10 mouse cellular contexts compared by ENCODE assay signal in genomic region chr7:98141206-98141605, GRCm38 (mm10). TPM values are rescaled to one million over a fixed set of nuclear protein-coding genes. Genes with fewer than 3 reads are reported as not detected.
DNase-seq lines count a peak whose midpoint lies in the region; ATAC-seq and TF ChIP-seq lines count a peak whose summit lies in the region.
"Had no signal": no experiment of that assay in that cellular context is flagged by ENCODE, and none has a peak within 500 bp of the region (broad histone marks: within the 10 kb centered on the region; RNA-seq: fewer than 3 reads in every experiment).

No protein-coding gene starts in this region.

- TF ChIP-seq CTCF in stomach, postnatal 0 days (IDR thresholded peaks at IDR 0.05; ENCODE audit: low read depth) = peak; percentile 62

- H3K9ac ChIP-seq in forebrain, embryonic 11.5 days (ENCODE audit: low read length) = no peak overlapping the region
- H3K9ac ChIP-seq in forebrain, embryonic 13.5 days = no peak overlapping the region
- H3K9ac ChIP-seq in stomach, postnatal 0 days (ENCODE audit: low read length) = no peak overlapping the region

- H3K4me1 ChIP-seq in forebrain, embryonic 11.5 days (replicated peaks; ENCODE audit: control insufficient read depth, insufficient read depth, low read length) = no peaks in the 10 kb centered on the region
- 0 out of 2 replicates have a peak, but pooled peaks cover 14% of the 10 kb centered on the region for H3K4me1 ChIP-seq in forebrain, embryonic 13.5 days
- peaks cover 3% of the 10 kb centered on the region; the same call in 1 of the 2 replicates for H3K4me1 ChIP-seq in stomach, postnatal 0 days (replicated peaks; ENCODE audit: control insufficient read depth, insufficient read depth)

- no peaks in the 10 kb centered on the region for H3K36me3 ChIP-seq in forebrain, embryonic 11.5 days (ENCODE audit: control insufficient read depth, insufficient read depth, low read length)
- no peaks in the 10 kb centered on the region; the same call in 1 of the 2 replicates for H3K36me3 ChIP-seq in forebrain, embryonic 13.5 days (ENCODE audit: poor library complexity, severe bottlenecking)
- H3K36me3 ChIP-seq in stomach, postnatal 0 days (ENCODE audit: control insufficient read depth, insufficient read depth, low read length) = no peaks in the 10 kb centered on the region

- H3K9me3 ChIP-seq in forebrain, embryonic 11.5 days (ENCODE audit: control insufficient read depth, low read length) = no peaks in the 10 kb centered on the region
- no peaks in the 10 kb centered on the region for H3K9me3 ChIP-seq in forebrain, embryonic 13.5 days (replicated peaks)
- H3K9me3 ChIP-seq in stomach, postnatal 0 days (ENCODE audit: control insufficient read depth, low read length) = no peaks in the 10 kb centered on the region
- H3K9me3 ChIP-seq: megakaryocyte, embryonic 14.5 days had no signal

- H3K4me3 ChIP-seq in forebrain, embryonic 11.5 days (ENCODE audit: low read depth, low read length) = no peak overlapping the region
- H3K4me3 ChIP-seq in forebrain, embryonic 13.5 days = no peak overlapping the region
- no peak overlapping the region for H3K4me3 ChIP-seq in stomach, postnatal 0 days (ENCODE audit: low read depth, low read length)
- H3K4me3 ChIP-seq: erythroblast, embryonic 14.5 days had no signal

- peak; percentile 70 for DNase-seq in forebrain, embryonic 11.5 days (ENCODE audit: low spot score)
- DNase-seq in testis, postnatal 10 days (ENCODE audit: low spot score) = peak; percentile 80
- no peak for DNase-seq in testis, postnatal 14 days (ENCODE audit: low spot score)
- DNase-seq in liver = peak; percentile 63
- peak; percentile 70 for DNase-seq in stomach, postnatal 0 days (ENCODE audit: low spot score)
- DNase-seq in left cerebral cortex, adult 18-20 months (ENCODE audit: low spot score in 2 of 2) = no peak
- DNase-seq in cerebellum, adult 9-11 months = no peak

- WGBS in forebrain, embryonic 11.5 days = 60% methylated on average over 3 of the region's 3 CpGs
- 48% methylated on average over 3 of the region's 3 CpGs for WGBS in forebrain, embryonic 13.5 days
- 54% methylated on average over 3 of the region's 3 CpGs for WGBS in stomach, postnatal 0 days

- TF ChIP-seq EP300 in stomach, postnatal 0 days (optimal IDR thresholded peaks at IDR 0.05) = no peak

- H3K27ac ChIP-seq in forebrain, embryonic 11.5 days (ENCODE audit: low read depth, low read length) = no peak overlapping the region
- no peak overlapping the region for H3K27ac ChIP-seq in forebrain, embryonic 13.5 days
- H3K27ac ChIP-seq in stomach, postnatal 0 days (replicated peaks) = no peak overlapping the region

- H3K27me3 ChIP-seq in forebrain, embryonic 11.5 days (ENCODE audit: control insufficient read depth, insufficient read depth, low read length) = no peaks in the 10 kb centered on the region
- 0 out of 2 replicates have a peak, but pooled peaks cover 2% of the 10 kb centered on the region for H3K27me3 ChIP-seq in forebrain, embryonic 13.5 days
- H3K27me3 ChIP-seq in stomach, postnatal 0 days (ENCODE audit: control insufficient read depth, insufficient read depth, low read length) = no peaks in the 10 kb centered on the region

- H3K4me2 ChIP-seq in forebrain, embryonic 11.5 days (ENCODE audit: low read depth, low read length, severe bottlenecking) = no peak overlapping the region
- H3K4me2 ChIP-seq in forebrain, embryonic 13.5 days = no peak overlapping the region
- H3K4me2 ChIP-seq in stomach, postnatal 0 days (replicated peaks; ENCODE audit: low read depth) = no peak overlapping the region

- no peak for ATAC-seq in forebrain, embryonic 11.5 days (replicated peaks; ENCODE audit: low FRiP score)
- ATAC-seq in forebrain, embryonic 13.5 days = no peak
- ATAC-seq in stomach, postnatal 0 days (ENCODE audit: low FRiP score, low TSS enrichment) = no peak

RNA-seq across cellular contexts. Expression of gene Omp, which starts 4.1 kb away (rescaled TPM):
- polyA plus RNA-seq in forebrain, embryonic 11.5 days (2014; fragmentation: Nextera tagmentation; extraction: Ambion mirVana) = 0.32 TPM in 1 of 2 replicates, not detected in the other
- polyA plus RNA-seq in forebrain, embryonic 13.5 days (2015; fragmentation: Nextera tagmentation; extraction: Ambion mirVana) = 0.42 and 0.52 TPM in 2 replicates
- 0.57 and 0.65 TPM in 2 replicates for polyA plus RNA-seq in stomach, postnatal 0 days (2015; fragmentation: Nextera tagmentation; extraction: Ambion mirVana)
- under 1 TPM; 0.60 to 0.66 TPM for total RNA-seq in left cerebral cortex, adult 18-20 months (2021)

RNA-seq across cellular contexts. Expression of gene Myo7a, which starts 21.9 kb away (rescaled TPM):
- polyA plus RNA-seq in forebrain, embryonic 11.5 days (2014; fragmentation: Nextera tagmentation; extraction: Ambion mirVana) = 18.1 and 19.1 TPM in 2 replicates
- 11.8 and 14.2 TPM in 2 replicates for polyA plus RNA-seq in forebrain, embryonic 13.5 days (2015; fragmentation: Nextera tagmentation; extraction: Ambion mirVana)
- polyA plus RNA-seq in stomach, postnatal 0 days (2015; fragmentation: Nextera tagmentation; extraction: Ambion mirVana) = 2.1 and 2.4 TPM in 2 replicates
- total RNA-seq in left cerebral cortex, adult 18-20 months (2021) = 10 to 100 TPM in 1 of 2 experiments, 1 to 10 TPM in 1; 9.9 to 10.3 TPM

RNA-seq across cellular contexts. Expression of gene Capn5, which starts 36.9 kb away (rescaled TPM):
- 5.8 and 6.1 TPM in 2 replicates for polyA plus RNA-seq in forebrain, embryonic 11.5 days (2014; fragmentation: Nextera tagmentation; extraction: Ambion mirVana)
- polyA plus RNA-seq in forebrain, embryonic 13.5 days (2015; fragmentation: Nextera tagmentation; extraction: Ambion mirVana) = 9.3 and 10.0 TPM in 2 replicates
- 13.2 and 16.6 TPM in 2 replicates for polyA plus RNA-seq in stomach, postnatal 0 days (2015; fragmentation: Nextera tagmentation; extraction: Ambion mirVana)
- 10 to 100 TPM; 30.4 to 35.0 TPM for total RNA-seq in left cerebral cortex, adult 18-20 months (2021)

RNA-seq across cellular contexts. Expression of gene B3gnt6, which starts 58.1 kb away (rescaled TPM):
- polyA plus RNA-seq in forebrain, embryonic 11.5 days (2014; fragmentation: Nextera tagmentation; extraction: Ambion mirVana) = not detected in 2 replicates
- polyA plus RNA-seq in forebrain, embryonic 13.5 days (2015; fragmentation: Nextera tagmentation; extraction: Ambion mirVana) = 0.09 and 0.12 TPM in 2 replicates
- 0.23 and 0.25 TPM in 2 replicates for polyA plus RNA-seq in stomach, postnatal 0 days (2015; fragmentation: Nextera tagmentation; extraction: Ambion mirVana)
- total RNA-seq in left cerebral cortex, adult 18-20 months (2021) = under 1 TPM; 0.21 to 0.42 TPM
- polyA plus RNA-seq: erythroblast, embryonic 14.5 days had no signal

Comparison
In these comparisons a context has a peak if more than half of its experiments do, and no peak if none do; other contexts are left out.
1. DNase-seq: peak in forebrain, embryonic 11.5 days (single experiment), testis, postnatal 10 days (single experiment), liver (single experiment) and stomach, postnatal 0 days (single experiment); none in testis, postnatal 14 days (single experiment), left cerebral cortex, adult 18-20 months (0 of 2) and cerebellum, adult 9-11 months (single experiment).